In the genomic region with DNA sequence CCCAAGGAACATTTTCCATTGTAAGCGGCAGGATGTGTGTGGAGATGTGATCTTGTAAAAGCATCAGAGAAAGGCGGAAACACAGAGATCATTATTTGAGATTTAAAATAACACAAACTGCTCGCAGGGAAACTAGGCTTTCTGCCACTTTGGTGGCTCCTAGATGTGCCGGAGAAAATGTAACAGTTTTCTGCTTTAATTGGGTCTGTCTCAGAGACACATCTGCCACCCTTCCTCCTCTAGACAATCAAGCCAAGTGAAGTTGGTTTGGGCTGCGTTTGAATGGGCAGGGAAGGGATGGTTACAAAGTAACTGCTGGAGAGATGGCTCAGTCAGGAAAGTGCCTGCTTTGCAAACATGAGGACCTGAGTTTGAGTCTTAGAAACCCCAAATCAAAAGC, we compare ENCODE assay signal across 13 mouse cellular contexts.
DNase-seq lines count a peak whose midpoint lies in the region; ATAC-seq and TF ChIP-seq lines count a peak whose summit lies in the region.
"Had no signal": no experiment of that assay in that cellular context is flagged by ENCODE, and none has a peak within 500 bp of the region (broad histone marks: within the 10 kb centered on the region; RNA-seq: fewer than 3 reads in every experiment).

No protein-coding gene starts in this region.

- H3K27me3 ChIP-seq in heart, postnatal 0 days (ENCODE audit: control insufficient read depth, insufficient read depth, low read length) = no peaks in the 10 kb centered on the region
- H3K27me3 ChIP-seq: stomach, embryonic 15.5 days had no signal

- no peak for TF ChIP-seq EP300 in heart, postnatal 0 days (IDR thresholded peaks at IDR 0.05; ENCODE audit: low read depth)

- H3K9ac ChIP-seq in heart, postnatal 0 days (replicated peaks; ENCODE audit: low read depth, low read length) = no peak overlapping the region
- H3K9ac ChIP-seq: liver, embryonic 14.5 days; stomach, embryonic 15.5 days had no signal

- H3K36me3 ChIP-seq in heart, postnatal 0 days (replicated peaks; ENCODE audit: control insufficient read depth, insufficient read depth, low read length) = no peaks in the 10 kb centered on the region
- H3K36me3 ChIP-seq: stomach, embryonic 15.5 days had no signal

- no peak for DNase-seq in heart, postnatal 0 days (ENCODE audit: low spot score)
- DNase-seq in heart, adult 11 months = no peak
- peak; percentile 81 for DNase-seq in brain, adult 2 months (ENCODE audit: low read depth, low spot score)
- DNase-seq in layer of hippocampus, adult 18-20 months (ENCODE audit: low spot score in 2 of 2) = peak; percentile 48 to 75
- peak; percentile 57 to 86 for DNase-seq in left cerebral cortex, postnatal 25 days (ENCODE audit: low spot score in 2 of 2)
- no peak for DNase-seq in retina, postnatal 1 day
- no peak for DNase-seq in adipocyte (ENCODE audit: low spot score)
- DNase-seq: B cell, adult 2 months; kidney, postnatal 4 days had no signal

- H3K4me1 ChIP-seq in heart, postnatal 0 days (ENCODE audit: control insufficient read depth, insufficient read depth) = no peaks in the 10 kb centered on the region
- H3K4me1 ChIP-seq: stomach, embryonic 15.5 days had no signal

- ATAC-seq in heart, postnatal 0 days (ENCODE audit: insufficient read depth, low read depth) = no peak
- no peak for ATAC-seq in granulocyte monocyte progenitor cell, adult 5-6 weeks (replicated peaks; ENCODE audit: poor library complexity, severe bottlenecking)

- 0 out of 2 replicates have a peak, but pooled peaks cover 3% of the 10 kb centered on the region for H3K9me3 ChIP-seq in heart, postnatal 0 days (replicated peaks; ENCODE audit: control insufficient read depth, low read length)
- H3K9me3 ChIP-seq: stomach, embryonic 15.5 days had no signal

- TF ChIP-seq CTCF in heart, postnatal 0 days (IDR thresholded peaks at IDR 0.05; ENCODE audit: low read depth) = no peak

- H3K27ac ChIP-seq in heart, postnatal 0 days (ENCODE audit: low read depth) = peak overlapping the region; percentile 46; the same call in 1 of the 2 replicates
- H3K27ac ChIP-seq: liver, embryonic 14.5 days; stomach, embryonic 15.5 days had no signal

- 61% methylated on average over 5 of the region's 5 CpGs for WGBS in heart, postnatal 0 days

- H3K4me3 ChIP-seq in heart, postnatal 0 days (ENCODE audit: low read depth, low read length) = no peak overlapping the region
- H3K4me3 ChIP-seq: myocyte; stomach, embryonic 15.5 days had no signal

- intact Hi-C loops in left cerebral cortex, postnatal 25 days (cut with DNase I) = loop anchor here (5.0 kb wide), 1 partner anchor 72 kb away; no protein-coding TSS in a partner anchor

- H3K4me2 ChIP-seq in heart, postnatal 0 days (ENCODE audit: low read depth, low read length) = no peak overlapping the region
- H3K4me2 ChIP-seq: stomach, embryonic 15.5 days had no signal

Comparison
In these comparisons a context has a peak if more than half of its experiments do, and no peak if none do; other contexts are left out.
1. DNase-seq: peak in brain, adult 2 months (single experiment), layer of hippocampus, adult 18-20 months (2 of 2) and left cerebral cortex, postnatal 25 days (2 of 2); none in heart, postnatal 0 days (single experiment), heart, adult 11 months (single experiment), retina, postnatal 1 day (single experiment) and adipocyte (single experiment).